Mouse (Mus musculus) thymus, postnatal 0 days (tissue): ENCODE results near the gene Gpr180. TPM values are rescaled to one million over a fixed set of nuclear protein-coding genes. Genes with fewer than 3 reads are reported as not detected.
"Not testable (repeated sequence)": the region's sequence is repeated elsewhere in the genome, so short reads cannot be mapped to it uniquely, and the experiment has no call there.

Experiments
- DNase-seq: peaks from one replicate; pipeline ENCODE4 v3.0.0-alpha.2; 2015; ENCODE audit warnings: low spot score
- polyA plus RNA-seq: library from polyadenylated mRNA; unstranded; fragments of >200 nt; fragmentation: Nextera tagmentation; extraction: Ambion mirVana; gene quantifications from 2 replicates; pipeline ENCODE4 v1.2.1, GENCODE M21; 2015

Gpr180 gene
- polyA plus RNA-seq, 1 experiment from 2014 or later, result 23.1 TPM

GRCm38 (mm10) chr14:118151651-118152293 is 14.8 kb downstream of the Gpr180 start:
- DNase-seq, result no peak

GRCm38 (mm10) chr14:118152294-118152651 is 15.3 kb downstream of the Gpr180 start:
- DNase-seq, result no peak

GRCm38 (mm10) chr14:118156056-118156455 is 19.1 kb downstream of the Gpr180 start:
- DNase-seq, result not testable (repeated sequence)

- DNase-seq, result no peak
These were observed 19.8 kb downstream of the Gpr180 start for GRCm38 (mm10) chr14:118156740-118157139.

- DNase-seq, result peak; percentile 62
These were observed 20.2 kb downstream of the Gpr180 start for GRCm38 (mm10) chr14:118157146-118157545.

- no peak for DNase-seq
These were observed 24.8 kb downstream of the Gpr180 start for GRCm38 (mm10) chr14:118161751-118162150.

GRCm38 (mm10) chr14:118162640-118163039 is 25.7 kb downstream of the Gpr180 start:
- no peak for DNase-seq

GRCm38 (mm10) chr14:118168776-118169175 is 31.8 kb downstream of the Gpr180 start:
- no peak for DNase-seq

- DNase-seq, result peak; percentile 41
These were observed 36.7 kb downstream of the Gpr180 start for GRCm38 (mm10) chr14:118173590-118174203.

- DNase-seq, result no peak
These were observed 38.2 kb downstream of the Gpr180 start for GRCm38 (mm10) chr14:118175071-118175693.

- no peak for DNase-seq
These were observed 38.7 kb downstream of the Gpr180 start for GRCm38 (mm10) chr14:118175694-118176085.

- no peak for DNase-seq
These were observed 42.3 kb downstream of the Gpr180 start for GRCm38 (mm10) chr14:118179251-118179650.

- no peak for DNase-seq
These were observed 42.7 kb downstream of the Gpr180 start for GRCm38 (mm10) chr14:118179701-118180100.

- DNase-seq, result peak; percentile 71
These were observed 43.2 kb downstream of the Gpr180 start for GRCm38 (mm10) chr14:118180117-118180557.

- DNase-seq, result no peak
These were observed 43.8 kb downstream of the Gpr180 start for GRCm38 (mm10) chr14:118180711-118181177.

GRCm38 (mm10) chr14:118191442-118191841 is 54.5 kb downstream of the Gpr180 start:
- DNase-seq, result no peak

- DNase-seq, result no peak
These were observed 56.2 kb downstream of the Gpr180 start for GRCm38 (mm10) chr14:118193001-118193628.

GRCm38 (mm10) chr14:118193663-118194062 is 56.7 kb downstream of the Gpr180 start:
- DNase-seq, result no peak

GRCm38 (mm10) chr14:118194219-118194914 is 57.4 kb downstream of the Gpr180 start:
- DNase-seq, result no peak

- DNase-seq, result no peak
These were observed 60.1 kb downstream of the Gpr180 start for GRCm38 (mm10) chr14:118197063-118197462.

GRCm38 (mm10) chr14:118200731-118201130 is 63.8 kb downstream of the Gpr180 start:
- no peak for DNase-seq
